Mouse (Mus musculus) splenic B cell, adult 2 months (primary cell): ENCODE data around the gene Vangl1.
"Not testable (repeated sequence)": the region's sequence is repeated elsewhere in the genome, so short reads cannot be mapped to it uniquely, and the experiment has no call there.

ENCODE experiments used
- DNase-seq: peaks from one replicate; pipeline ENCODE4 v3.0.0-alpha.2; 2011; ENCODE audit warnings: low read depth, low spot score
- H3K27me3 ChIP-seq: 2 replicates; pipeline ENCODE4 v1.6.1; 2012; ENCODE audit warnings: mild to moderate bottlenecking, low read length, moderate library complexity, mixed read lengths; ENCODE audit not compliant: control insufficient read depth, poor library complexity, insufficient read depth, severe bottlenecking
- H3K36me3 ChIP-seq: 2 replicates; pipeline ENCODE4 v1.6.1; 2012; ENCODE audit warnings: mild to moderate bottlenecking, low read length, moderate library complexity, mixed read lengths; ENCODE audit not compliant: control insufficient read depth, poor library complexity, insufficient read depth, severe bottlenecking

Vangl1 gene

GRCm38 (mm10) chr3:102210775-102211174, 6.3 kb upstream of the Vangl1 start:
- DNase-seq = peak; percentile 3
- no peaks in the 10 kb centered on the region for H3K36me3 ChIP-seq

GRCm38 (mm10) chr3:102208861-102209260, 4.4 kb upstream of the Vangl1 start:
- no peak for DNase-seq
- H3K36me3 ChIP-seq = no peaks in the 10 kb centered on the region
- H3K27me3 ChIP-seq = no peaks in the 10 kb centered on the region

More at GRCm38 (mm10) chr3:102210775-102211174, 6.3 kb upstream of the Vangl1 start:
- no peaks in the 10 kb centered on the region for H3K27me3 ChIP-seq

- DNase-seq = no peak
- Histone ChIP-seq H3K36me3 (no peaks in the 10 kb centered on the region), H3K27me3 (no peaks in the 10 kb centered on the region)
Observed at GRCm38 (mm10) chr3:102205458-102205830, 951 bp upstream of the Vangl1 start.

- not testable (repeated sequence) for DNase-seq, H3K27me3 ChIP-seq, H3K36me3 ChIP-seq
Observed at GRCm38 (mm10) chr3:102204734-102205457, 403 bp upstream of the Vangl1 start.

GRCm38 (mm10) chr3:102203131-102203530, 1.4 kb downstream of the Vangl1 start:
- DNase-seq = no peak
- H3K36me3 ChIP-seq = no peaks in the 10 kb centered on the region
- H3K27me3 ChIP-seq = no peaks in the 10 kb centered on the region

- H3K36me3 ChIP-seq = no peaks in the 10 kb centered on the region
- no peak for DNase-seq
- H3K27me3 ChIP-seq = no peaks in the 10 kb centered on the region
Observed at GRCm38 (mm10) chr3:102199991-102200390, 4.5 kb downstream of the Vangl1 start.

- no peaks in the 10 kb centered on the region for H3K27me3 ChIP-seq
- DNase-seq = no peak
- no peaks in the 10 kb centered on the region for H3K36me3 ChIP-seq
Observed at GRCm38 (mm10) chr3:102199226-102199625, 5.3 kb downstream of the Vangl1 start.

GRCm38 (mm10) chr3:102198446-102198845, 6.0 kb downstream of the Vangl1 start:
- H3K36me3 ChIP-seq = no peaks in the 10 kb centered on the region
- no peaks in the 10 kb centered on the region for H3K27me3 ChIP-seq
- DNase-seq = no peak

GRCm38 (mm10) chr3:102197746-102198145, 6.7 kb downstream of the Vangl1 start:
- DNase-seq = no peak
- Histone ChIP-seq H3K36me3 (no peaks in the 10 kb centered on the region), H3K27me3 (no peaks in the 10 kb centered on the region)

GRCm38 (mm10) chr3:102197152-102197551, 7.3 kb downstream of the Vangl1 start:
- DNase-seq = no peak
- Histone ChIP-seq H3K36me3 (no peaks in the 10 kb centered on the region), H3K27me3 (no peaks in the 10 kb centered on the region)

- DNase-seq = no peak
- H3K36me3 ChIP-seq = no peaks in the 10 kb centered on the region
- H3K27me3 ChIP-seq = no peaks in the 10 kb centered on the region
Observed at GRCm38 (mm10) chr3:102196166-102196565, 8.3 kb downstream of the Vangl1 start.

GRCm38 (mm10) chr3:102195762-102196161, 8.7 kb downstream of the Vangl1 start:
- Histone ChIP-seq H3K27me3 (no peaks in the 10 kb centered on the region), H3K36me3 (no peaks in the 10 kb centered on the region)
- no peak for DNase-seq

GRCm38 (mm10) chr3:102194291-102195051, 10.0 kb downstream of the Vangl1 start:
- no peaks in the 10 kb centered on the region for H3K36me3 ChIP-seq
- no peaks in the 10 kb centered on the region for H3K27me3 ChIP-seq
- DNase-seq = no peak

- no peak for DNase-seq
- no peaks in the 10 kb centered on the region for H3K36me3 ChIP-seq
- H3K27me3 ChIP-seq = no peaks in the 10 kb centered on the region
Observed at GRCm38 (mm10) chr3:102193488-102194290, 10.8 kb downstream of the Vangl1 start.

- no peaks in the 10 kb centered on the region for H3K36me3 ChIP-seq
- DNase-seq = no peak
- no peaks in the 10 kb centered on the region for H3K27me3 ChIP-seq
Observed at GRCm38 (mm10) chr3:102192621-102193020, 11.9 kb downstream of the Vangl1 start.
